In the genomic region with DNA sequence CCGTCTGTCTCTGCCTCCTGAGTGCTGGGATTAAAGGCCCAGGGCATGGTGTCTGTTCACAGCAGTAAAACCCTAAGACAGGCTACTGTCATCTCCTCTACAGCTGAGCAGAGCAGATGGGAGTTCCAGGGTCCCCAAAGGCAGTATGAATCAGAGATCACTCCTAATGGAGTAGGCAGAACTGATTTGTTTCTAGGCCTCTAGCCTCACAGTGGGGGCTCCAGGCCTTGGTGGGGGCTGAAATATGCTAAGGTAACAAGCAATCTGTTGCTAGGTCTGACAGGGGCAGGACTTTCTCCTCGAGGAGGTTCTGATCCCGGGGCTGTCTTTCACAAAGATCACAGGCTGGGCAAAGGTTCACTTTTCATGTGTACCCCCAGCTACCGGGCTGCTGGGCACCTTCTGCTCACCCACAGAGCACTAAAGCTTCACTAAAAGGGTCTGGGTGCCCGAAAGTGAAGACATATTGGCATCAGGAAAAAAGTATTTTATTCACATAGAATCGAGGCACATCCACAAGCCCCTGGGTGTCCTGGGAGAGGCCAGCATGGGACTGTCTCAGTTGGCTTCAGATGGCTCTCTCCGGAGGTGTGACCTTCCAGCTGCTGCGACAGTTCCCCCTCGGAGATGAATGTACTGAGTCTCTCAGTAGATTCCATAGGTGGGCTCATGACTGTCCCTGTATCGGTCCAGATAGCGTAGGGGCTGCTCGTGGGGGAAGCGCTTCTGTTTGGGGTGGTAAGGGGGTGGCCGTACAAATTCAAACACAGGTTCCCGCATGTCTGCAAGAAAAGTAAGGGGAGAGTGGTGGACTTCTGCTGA, we compare ENCODE assay signal across 8 mouse cellular contexts. TPM values are rescaled to one million over a fixed set of nuclear protein-coding genes. Genes with fewer than 3 reads are reported as not detected.
A peak's percentile ranks its signal among the peaks of the same experiment; 100 is the strongest.
DNase-seq lines count a peak whose midpoint lies in the region; ATAC-seq and TF ChIP-seq lines count a peak whose summit lies in the region.

No protein-coding gene starts in this region.

- 75% methylated on average over 15 of the region's 15 CpGs for WGBS in kidney, embryonic 16.5 days
- 76% methylated on average over 15 of the region's 15 CpGs for WGBS in hindbrain, postnatal 0 days
- 86% methylated on average over 15 of the region's 15 CpGs for WGBS in midbrain, postnatal 0 days

- peak overlapping the region; percentile 81 for H3K9ac ChIP-seq in kidney, embryonic 16.5 days (replicated peaks; ENCODE audit: low read length)
- peak overlapping the region; percentile 68; the same call in 1 of the 2 replicates for H3K9ac ChIP-seq in hindbrain, postnatal 0 days (replicated peaks; ENCODE audit: low read length)
- H3K9ac ChIP-seq in midbrain, postnatal 0 days (replicated peaks; ENCODE audit: low read length, poor library complexity, severe bottlenecking), result peak overlapping the region; percentile 79; the same call in 1 of the 2 replicates

- peak overlapping the region; percentile 69 for H3K4me3 ChIP-seq in kidney, embryonic 16.5 days (ENCODE audit: low read length)
- peak overlapping the region; percentile 56; the same call in 1 of the 2 replicates for H3K4me3 ChIP-seq in cortical plate, adult 2 months (ENCODE audit: insufficient read depth, low read length)
- H3K4me3 ChIP-seq in hindbrain, postnatal 0 days (ENCODE audit: low read length), result peak overlapping the region; percentile 47
- H3K4me3 ChIP-seq in midbrain, postnatal 0 days (ENCODE audit: low read depth, low read length), result peak overlapping the region; percentile 57

- TF ChIP-seq POLR2A in cortical plate, adult 2 months (IDR thresholded peaks at IDR 0.05; ENCODE audit: extremely low read depth, insufficient read depth, low read length), result no peak

- peak overlapping the region; percentile 74 for H3K4me2 ChIP-seq in kidney, embryonic 16.5 days (replicated peaks; ENCODE audit: low read depth, low read length)
- H3K4me2 ChIP-seq in hindbrain, postnatal 0 days (ENCODE audit: low read depth, low read length), result peak overlapping the region; percentile 65
- H3K4me2 ChIP-seq in midbrain, postnatal 0 days (ENCODE audit: low read depth, low read length, poor library complexity, severe bottlenecking), result peak overlapping the region; percentile 73

- H3K27me3 ChIP-seq in kidney, embryonic 16.5 days (ENCODE audit: insufficient read depth, low read length), result no peaks in the 10 kb centered on the region
- H3K27me3 ChIP-seq in hindbrain, postnatal 0 days (ENCODE audit: insufficient read depth, low read length), result no peaks in the 10 kb centered on the region
- H3K27me3 ChIP-seq in midbrain, postnatal 0 days (ENCODE audit: insufficient read depth, low read length), result no peaks in the 10 kb centered on the region

- ATAC-seq in kidney, embryonic 16.5 days (ENCODE audit: low FRiP score, low TSS enrichment), result no peak
- no peak for ATAC-seq in hindbrain, postnatal 0 days
- ATAC-seq in midbrain, postnatal 0 days (ENCODE audit: low FRiP score), result no peak
- no peak for ATAC-seq in frontal cortex, adult (ENCODE audit: low TSS enrichment)

- H3K9me3 ChIP-seq in kidney, embryonic 16.5 days (ENCODE audit: low read length), result no peaks in the 10 kb centered on the region
- H3K9me3 ChIP-seq in hindbrain, postnatal 0 days (ENCODE audit: low read length), result no peaks in the 10 kb centered on the region
- H3K9me3 ChIP-seq in midbrain, postnatal 0 days (ENCODE audit: low read length), result no peaks in the 10 kb centered on the region

- peaks cover 42% of the 10 kb centered on the region for H3K4me1 ChIP-seq in kidney, embryonic 16.5 days (ENCODE audit: insufficient read depth, low read length)
- peaks cover 4% of the 10 kb centered on the region for H3K4me1 ChIP-seq in cortical plate, adult 2 months (ENCODE audit: control insufficient read depth, insufficient read depth, low read length)
- H3K4me1 ChIP-seq in hindbrain, postnatal 0 days (ENCODE audit: insufficient read depth, low read length), result peaks cover 20% of the 10 kb centered on the region
- H3K4me1 ChIP-seq in midbrain, postnatal 0 days (ENCODE audit: insufficient read depth, low read length), result peaks cover 6% of the 10 kb centered on the region; the same call in 1 of the 2 replicates

- peak overlapping the region; percentile 96 for H3K27ac ChIP-seq in kidney, embryonic 16.5 days (ENCODE audit: low read length)
- peak overlapping the region; percentile 78 for H3K27ac ChIP-seq in cortical plate, adult 2 months (ENCODE audit: insufficient read depth, low read length)
- peak overlapping the region; percentile 91 for H3K27ac ChIP-seq in hindbrain, postnatal 0 days
- H3K27ac ChIP-seq in midbrain, postnatal 0 days (ENCODE audit: low read depth, low read length), result no peak overlapping the region

- TF ChIP-seq CTCF in cortical plate, adult 2 months (IDR thresholded peaks at IDR 0.05; ENCODE audit: extremely low read depth, insufficient read depth, low read length), result no peak
- TF ChIP-seq CTCF in hindbrain, postnatal 0 days (IDR thresholded peaks at IDR 0.05; ENCODE audit: low read depth), result no peak
- TF ChIP-seq CTCF in midbrain, postnatal 0 days (IDR thresholded peaks at IDR 0.05), result no peak

- DNase-seq in kidney, postnatal 10 days, result no peak
- DNase-seq in hindbrain, postnatal 0 days (ENCODE audit: low spot score), result no peak
- DNase-seq in midbrain, postnatal 0 days (ENCODE audit: low spot score), result no peak
- no peak for DNase-seq in layer of hippocampus, adult 9-11 months
- DNase-seq in urinary bladder, postnatal 36 days (ENCODE audit: low spot score in 2 of 2), result no peak

- H3K36me3 ChIP-seq in kidney, embryonic 16.5 days (ENCODE audit: insufficient read depth, low read length), result peaks cover 34% of the 10 kb centered on the region
- H3K36me3 ChIP-seq in hindbrain, postnatal 0 days (ENCODE audit: insufficient read depth, low read length), result peaks cover 3% of the 10 kb centered on the region; the same call in 1 of the 2 replicates
- peaks cover 26% of the 10 kb centered on the region for H3K36me3 ChIP-seq in midbrain, postnatal 0 days (ENCODE audit: insufficient read depth, low read length)

RNA-seq across cellular contexts. Expression of a gene that starts 0.6 kb away (rescaled TPM):
- polyA plus RNA-seq in kidney, embryonic 16.5 days (2015; fragmentation: Nextera tagmentation; extraction: Ambion mirVana), result 4.9 and 6.3 TPM in 2 replicates
- 5.3 and 5.7 TPM in 2 replicates for polyA plus RNA-seq in cortical plate, adult 2 months (2012; rRNA removed)
- total RNA-seq in hindbrain, postnatal 0 days (2014; rRNA removed), result 8.2 and 9.6 TPM in 2 replicates
- 2.4 TPM in 2 replicates for polyA plus RNA-seq in hindbrain, postnatal 0 days (2015; fragmentation: Nextera tagmentation; extraction: Ambion mirVana)
- 5.7 and 7.6 TPM in 2 replicates for total RNA-seq in midbrain, postnatal 0 days (2014; rRNA removed)
- polyA plus RNA-seq in midbrain, postnatal 0 days (2015; fragmentation: Nextera tagmentation; extraction: Ambion mirVana), result 2.3 TPM in 2 replicates

RNA-seq across cellular contexts. Expression of a gene that starts 4.5 kb away (rescaled TPM):
- polyA plus RNA-seq in kidney, embryonic 16.5 days (2015; fragmentation: Nextera tagmentation; extraction: Ambion mirVana), result 23.9 and 31.2 TPM in 2 replicates
- polyA plus RNA-seq in cortical plate, adult 2 months (2012; rRNA removed), result 5.5 and 6.2 TPM in 2 replicates
- 14.2 and 17.0 TPM in 2 replicates for total RNA-seq in hindbrain, postnatal 0 days (2014; rRNA removed)
- polyA plus RNA-seq in hindbrain, postnatal 0 days (2015; fragmentation: Nextera tagmentation; extraction: Ambion mirVana), result 9.5 and 10.1 TPM in 2 replicates
- total RNA-seq in midbrain, postnatal 0 days (2014; rRNA removed), result 12.6 and 16.8 TPM in 2 replicates
- 9.0 and 11.7 TPM in 2 replicates for polyA plus RNA-seq in midbrain, postnatal 0 days (2015; fragmentation: Nextera tagmentation; extraction: Ambion mirVana)

RNA-seq across cellular contexts. Expression of a gene that starts 7.1 kb away (rescaled TPM):
- 119 and 120 TPM in 2 replicates for polyA plus RNA-seq in kidney, embryonic 16.5 days (2015; fragmentation: Nextera tagmentation; extraction: Ambion mirVana)
- polyA plus RNA-seq in cortical plate, adult 2 months (2012; rRNA removed), result 34.6 and 34.7 TPM in 2 replicates
- 83.9 and 94.0 TPM in 2 replicates for total RNA-seq in hindbrain, postnatal 0 days (2014; rRNA removed)
- polyA plus RNA-seq in hindbrain, postnatal 0 days (2015; fragmentation: Nextera tagmentation; extraction: Ambion mirVana), result 71.9 and 73.3 TPM in 2 replicates
- 74.3 and 100 TPM in 2 replicates for total RNA-seq in midbrain, postnatal 0 days (2014; rRNA removed)
- 77.0 and 78.7 TPM in 2 replicates for polyA plus RNA-seq in midbrain, postnatal 0 days (2015; fragmentation: Nextera tagmentation; extraction: Ambion mirVana)

RNA-seq across cellular contexts. Expression of a gene that starts 36.4 kb away (rescaled TPM):
- polyA plus RNA-seq in kidney, embryonic 16.5 days (2015; fragmentation: Nextera tagmentation; extraction: Ambion mirVana), result 38.7 and 45.6 TPM in 2 replicates
- polyA plus RNA-seq in cortical plate, adult 2 months (2012; rRNA removed), result 103 and 109 TPM in 2 replicates
- total RNA-seq in hindbrain, postnatal 0 days (2014; rRNA removed), result 68.1 and 73.5 TPM in 2 replicates
- polyA plus RNA-seq in hindbrain, postnatal 0 days (2015; fragmentation: Nextera tagmentation; extraction: Ambion mirVana), result 33.8 and 35.3 TPM in 2 replicates
- total RNA-seq in midbrain, postnatal 0 days (2014; rRNA removed), result 82.2 and 83.0 TPM in 2 replicates
- polyA plus RNA-seq in midbrain, postnatal 0 days (2015; fragmentation: Nextera tagmentation; extraction: Ambion mirVana), result 38.6 and 43.7 TPM in 2 replicates

RNA-seq across cellular contexts. Expression of a gene that starts 44.8 kb away (rescaled TPM):
- polyA plus RNA-seq in kidney, embryonic 16.5 days (2015; fragmentation: Nextera tagmentation; extraction: Ambion mirVana), result 99.4 and 123 TPM in 2 replicates
- 438 and 447 TPM in 2 replicates for polyA plus RNA-seq in cortical plate, adult 2 months (2012; rRNA removed)
- 146 and 171 TPM in 2 replicates for total RNA-seq in hindbrain, postnatal 0 days (2014; rRNA removed)
- polyA plus RNA-seq in hindbrain, postnatal 0 days (2015; fragmentation: Nextera tagmentation; extraction: Ambion mirVana), result 206 and 234 TPM in 2 replicates
- 119 and 150 TPM in 2 replicates for total RNA-seq in midbrain, postnatal 0 days (2014; rRNA removed)
- polyA plus RNA-seq in midbrain, postnatal 0 days (2015; fragmentation: Nextera tagmentation; extraction: Ambion mirVana), result 254 and 267 TPM in 2 replicates
